Mouse (Mus musculus) monocyte, adult 59 days (primary cell): ENCODE data around the gene Olfr834. TPM values are rescaled to one million over a fixed set of nuclear protein-coding genes. Genes with fewer than 3 reads are reported as not detected.

Experiments
- total RNA-seq, 2 experiments: library from RNA; stranded (reverse); gene quantifications; one replicate each; pipeline ENCODE4 v1.2.4; 2023

The Olfr834 gene
- not detected for total RNA-seq

DNA sequence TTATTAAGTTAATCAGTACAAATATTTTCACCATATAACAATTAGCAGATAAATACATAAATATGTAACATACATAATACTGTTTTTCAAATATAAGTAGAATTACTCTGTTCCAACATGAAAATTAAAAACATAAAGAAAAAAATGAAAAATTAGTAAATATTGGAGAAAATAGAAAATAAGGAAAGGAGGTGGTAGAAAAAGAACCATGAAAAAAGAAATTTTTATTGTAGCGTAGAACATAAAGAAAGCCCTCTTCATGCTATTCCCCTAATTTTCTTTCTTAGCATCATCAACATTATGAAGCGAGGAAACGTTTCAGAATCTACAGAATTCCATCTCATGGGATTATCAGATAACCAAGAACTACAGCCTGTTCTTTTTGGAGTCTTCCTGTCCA lies at the start of gene Olfr834:
TSS of gene Olfr834 (plus strand) at position 301 of the 400 bp plus-strand sequence.

DNA sequence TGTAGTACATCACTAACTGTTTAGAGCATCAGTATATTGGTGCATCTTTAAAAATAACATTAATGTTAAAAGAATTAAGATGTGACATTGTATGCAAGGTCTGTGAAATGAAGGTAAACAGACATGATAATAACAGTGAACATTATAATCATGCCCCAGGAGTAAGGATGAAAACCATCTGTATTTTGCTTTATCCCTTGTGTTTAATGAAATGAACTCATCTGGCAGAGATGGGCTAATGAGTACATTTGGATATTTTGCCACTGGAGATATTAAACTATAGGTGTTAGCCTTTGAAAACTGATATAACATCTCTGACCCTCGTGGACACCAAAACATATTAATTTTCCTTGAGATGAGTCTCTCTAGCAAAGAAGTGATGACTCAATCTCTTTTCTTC lies 44.6 kb downstream of the Olfr834 start, which contains the start of gene Olfr835:
TSS of gene Olfr835 (plus strand) at position 301 of the 400 bp plus-strand sequence.

Other genes starting within 250 kb of the Olfr834 start
- not detected for gene Olfr24, start 224.0 kb upstream of the Olfr834 start, total RNA-seq
- not detected for gene Olfr828, start 168.5 kb upstream of the Olfr834 start, total RNA-seq
- gene Olfr829, start 133.1 kb upstream of the Olfr834 start, total RNA-seq: not detected
- not detected for gene Olfr830, start 113.3 kb upstream of the Olfr834 start, total RNA-seq
- gene Olfr832, start 50.9 kb upstream of the Olfr834 start, total RNA-seq: not detected
- gene Olfr835, start 44.7 kb downstream of the Olfr834 start, total RNA-seq: not detected
- gene Olfr836, start 132.4 kb downstream of the Olfr834 start, total RNA-seq: not detected
- not detected for gene Olfr837, start 148.3 kb downstream of the Olfr834 start, total RNA-seq
- gene Olfr839-ps1, start 189.3 kb downstream of the Olfr834 start, total RNA-seq: not detected